Mouse (Mus musculus) kidney, embryonic 14.5 days (tissue): ENCODE data around the gene Fcna. TPM values are rescaled to one million over a fixed set of nuclear protein-coding genes. Genes with fewer than 3 reads are reported as not detected.

Source experiments
- ATAC-seq: fragments of 200-750 bp; cut with Nextera tagmentation; 2 replicates; pipeline ENCODE4 v1.8.0; 2017; ENCODE audit warnings: moderate number of reproducible peaks, mild to moderate bottlenecking, moderate TSS enrichment, moderate library complexity; ENCODE audit not compliant: low FRiP score, low TSS enrichment
- H3K27ac ChIP-seq: fragments of 300-500 bp; sonication (generic); 2 replicates; pipeline ENCODE4 v1.5.1; 2014; ENCODE audit warnings: low read depth, mild to moderate bottlenecking, low read length, moderate library complexity, mixed read lengths
- H3K27me3 ChIP-seq: fragments of 300-500 bp; sonication (generic); 2 replicates; pipeline ENCODE4 v1.6.1; 2014; ENCODE audit warnings: mild to moderate bottlenecking, low read length; ENCODE audit not compliant: control insufficient read depth, insufficient read depth
- H3K36me3 ChIP-seq: fragments of 300-500 bp; sonication (generic); 2 replicates; pipeline ENCODE4 v1.6.1; 2014; ENCODE audit warnings: low read length, mixed read lengths; ENCODE audit not compliant: control insufficient read depth, insufficient read depth
- H3K4me1 ChIP-seq: fragments of 300-500 bp; sonication (generic); 2 replicates; pipeline ENCODE4 v1.6.1; 2014; ENCODE audit warnings: low read length, mixed read lengths; ENCODE audit not compliant: control insufficient read depth, insufficient read depth
- H3K4me2 ChIP-seq: fragments of 300-500 bp; sonication (generic); replicated peaks from 2 replicates; pipeline ENCODE4 v1.6.1; 2014; ENCODE audit warnings: low read depth, mild to moderate bottlenecking, low read length
- H3K4me3 ChIP-seq: fragments of 300-500 bp; sonication (generic); 2 replicates; pipeline ENCODE4 v1.5.1; 2014; ENCODE audit warnings: mild to moderate bottlenecking, low read length
- H3K9ac ChIP-seq: fragments of 300-500 bp; sonication (generic); 2 replicates; pipeline ENCODE4 v1.6.1; 2014; ENCODE audit warnings: low read depth, mild to moderate bottlenecking, low read length, moderate library complexity
- H3K9me3 ChIP-seq: fragments of 300-500 bp; sonication (generic); 2 replicates; pipeline ENCODE4 v1.6.1; 2016; ENCODE audit warnings: low read length; ENCODE audit not compliant: control insufficient read depth
- WGBS: fragments of 180-500 bp; shearing (Covaris S2); extraction: QIAGEN DNeasy Blood & Tissue Kit; methylation state at CpG from one replicate; pipeline ENCODE4 v1.1.7; 2014; 5-methylcytosine and 5-hydroxymethylcytosine counted together
- polyA plus RNA-seq: library from polyadenylated mRNA; unstranded; fragments of >200 nt; fragmentation: Nextera tagmentation; extraction: Ambion mirVana; gene quantifications from 2 replicates; pipeline ENCODE4 v1.2.1, GENCODE M21; 2014

Fcna gene
- polyA plus RNA-seq, 1 experiment from 2014 or later = 1.9 TPM

- no peak overlapping the region for H3K9ac ChIP-seq
- peaks cover 36% of the 10 kb centered on the region for H3K27me3 ChIP-seq
- 55% methylated on average over 12 of the region's 12 CpGs for WGBS
Measured at GRCm38 (mm10) chr2:25582466-25583119, 45.2 kb downstream of the Fcna start.

DNA sequence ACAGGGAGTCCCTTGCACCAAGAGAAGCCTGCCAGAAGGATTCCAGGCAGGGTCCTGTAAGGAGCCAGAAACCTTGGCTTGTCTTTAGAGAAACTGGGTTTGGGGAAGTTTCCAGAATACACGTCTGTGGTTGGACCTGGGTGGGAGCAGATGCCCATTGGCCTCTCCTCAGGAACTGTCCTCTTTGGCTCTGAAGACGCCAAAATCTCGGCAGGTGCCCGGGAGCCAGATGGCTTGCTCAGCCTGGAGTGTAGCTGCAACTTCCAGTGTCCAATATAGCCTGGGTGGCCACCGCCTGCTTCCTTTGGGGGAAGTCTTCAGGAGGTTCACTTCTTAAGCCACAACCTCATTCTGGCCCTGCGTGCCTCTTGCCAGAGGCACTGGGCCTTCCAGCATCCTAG is 45.9 kb downstream of the Fcna start:
- peaks cover 43% of the 10 kb centered on the region for H3K27me3 ChIP-seq
- ATAC-seq = no peak
- peaks cover 37% of the 10 kb centered on the region for H3K4me1 ChIP-seq
- H3K9ac ChIP-seq = no peak overlapping the region
- peaks cover 39% of the 10 kb centered on the region for H3K36me3 ChIP-seq
- H3K27ac ChIP-seq = no peak overlapping the region
- peak overlapping the region; percentile 61 for H3K4me2 ChIP-seq
- no peak overlapping the region for H3K4me3 ChIP-seq
- peaks cover 2% of the 10 kb centered on the region; the same call in 1 of the 2 replicates for H3K9me3 ChIP-seq
- WGBS = 33% methylated on average over 6 of the region's 6 CpGs

More at GRCm38 (mm10) chr2:25582466-25583119, 45.2 kb downstream of the Fcna start:
- H3K36me3 ChIP-seq = peaks cover 46% of the 10 kb centered on the region
- H3K9me3 ChIP-seq = no peaks in the 10 kb centered on the region
- peaks cover 31% of the 10 kb centered on the region for H3K4me1 ChIP-seq
- no peak for ATAC-seq
- H3K4me2 ChIP-seq = no peak overlapping the region
- H3K4me3 ChIP-seq = no peak overlapping the region
- H3K27ac ChIP-seq = no peak overlapping the region

- WGBS = 3% methylated on average over 19 of the region's 19 CpGs
- peak within 1 kb of the TSS; percentile 32 for H3K4me3 ChIP-seq
- peak within 1 kb of the TSS; percentile 61 for H3K4me2 ChIP-seq
- H3K9ac ChIP-seq = no peak within 1 kb of the TSS
- H3K27me3 ChIP-seq = peaks cover 48% of the 10 kb centered on the region
- peaks cover 37% of the 10 kb centered on the region for H3K4me1 ChIP-seq
- no peak within 1 kb of the TSS for H3K27ac ChIP-seq
- peaks cover 2% of the 10 kb centered on the region; the same call in 1 of the 2 replicates for H3K9me3 ChIP-seq
- ATAC-seq = peak; percentile 73
- H3K36me3 ChIP-seq = peaks cover 34% of the 10 kb centered on the region
Measured at GRCm38 (mm10) chr2:25581294-25581864, 46.5 kb downstream of the Fcna start, which contains the start of gene Ajm1. Gene Ajm1 (minus strand): TSS chr2:25581757.

DNA sequence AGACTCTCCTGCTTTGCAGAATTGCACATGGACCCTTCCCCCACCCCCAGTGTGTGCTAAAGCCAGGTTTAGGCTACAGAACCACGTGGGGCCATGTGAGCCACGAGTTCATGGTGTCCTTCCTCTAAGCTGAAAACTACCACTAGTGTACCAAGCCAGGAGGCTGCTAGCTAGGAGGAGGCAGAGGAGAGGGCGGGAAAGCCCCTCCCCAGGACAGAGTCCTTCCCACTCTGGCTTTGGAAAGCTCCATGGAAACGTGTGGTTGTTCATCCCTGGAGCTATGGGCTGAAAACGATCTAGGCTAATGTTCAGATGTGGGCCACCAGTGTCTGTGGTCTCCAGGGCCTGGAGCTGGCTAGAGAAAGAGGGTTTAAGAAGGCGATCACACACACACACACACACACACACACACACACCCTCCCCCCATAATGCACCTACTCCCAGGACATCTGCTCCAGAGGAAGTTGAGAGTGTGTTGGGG is 47.2 kb downstream of the Fcna start:
- H3K9me3 ChIP-seq = peaks cover 2% of the 10 kb centered on the region; the same call in 1 of the 2 replicates
- H3K27me3 ChIP-seq = peaks cover 56% of the 10 kb centered on the region
- 50% methylated on average over 6 of the region's 6 CpGs for WGBS
- no peak overlapping the region for H3K27ac ChIP-seq
- peaks cover 27% of the 10 kb centered on the region for H3K36me3 ChIP-seq
- no peak overlapping the region for H3K4me2 ChIP-seq
- H3K9ac ChIP-seq = no peak overlapping the region
- H3K4me3 ChIP-seq = no peak overlapping the region
- peaks cover 39% of the 10 kb centered on the region for H3K4me1 ChIP-seq
- no peak for ATAC-seq

GRCm38 (mm10) chr2:25579737-25580460 is 47.9 kb downstream of the Fcna start:
- no peak for ATAC-seq
- H3K4me2 ChIP-seq = peak overlapping the region; percentile 39
- peaks cover 56% of the 10 kb centered on the region for H3K27me3 ChIP-seq
- peaks cover 43% of the 10 kb centered on the region for H3K4me1 ChIP-seq
- WGBS = 8% methylated on average over 27 of the region's 27 CpGs
- H3K27ac ChIP-seq = no peak overlapping the region
- H3K4me3 ChIP-seq = peak overlapping the region; percentile 22
- no peak overlapping the region for H3K9ac ChIP-seq
- peaks cover 2% of the 10 kb centered on the region; the same call in 1 of the 2 replicates for H3K9me3 ChIP-seq
- peaks cover 20% of the 10 kb centered on the region for H3K36me3 ChIP-seq

GRCm38 (mm10) chr2:25578796-25579736 is 48.8 kb downstream of the Fcna start:
- no peak overlapping the region for H3K27ac ChIP-seq
- peaks cover 2% of the 10 kb centered on the region; the same call in 1 of the 2 replicates for H3K9me3 ChIP-seq
- peaks cover 45% of the 10 kb centered on the region for H3K4me1 ChIP-seq
- H3K36me3 ChIP-seq = peaks cover 12% of the 10 kb centered on the region
- H3K4me3 ChIP-seq = peak overlapping the region; percentile 22
- 6% methylated on average over 77 of the region's 77 CpGs for whole genome bisulfite sequencing
- no peak overlapping the region for H3K9ac ChIP-seq
- H3K27me3 ChIP-seq = peaks cover 56% of the 10 kb centered on the region
- no peak for ATAC-seq
- H3K4me2 ChIP-seq = peak overlapping the region; percentile 39

DNA sequence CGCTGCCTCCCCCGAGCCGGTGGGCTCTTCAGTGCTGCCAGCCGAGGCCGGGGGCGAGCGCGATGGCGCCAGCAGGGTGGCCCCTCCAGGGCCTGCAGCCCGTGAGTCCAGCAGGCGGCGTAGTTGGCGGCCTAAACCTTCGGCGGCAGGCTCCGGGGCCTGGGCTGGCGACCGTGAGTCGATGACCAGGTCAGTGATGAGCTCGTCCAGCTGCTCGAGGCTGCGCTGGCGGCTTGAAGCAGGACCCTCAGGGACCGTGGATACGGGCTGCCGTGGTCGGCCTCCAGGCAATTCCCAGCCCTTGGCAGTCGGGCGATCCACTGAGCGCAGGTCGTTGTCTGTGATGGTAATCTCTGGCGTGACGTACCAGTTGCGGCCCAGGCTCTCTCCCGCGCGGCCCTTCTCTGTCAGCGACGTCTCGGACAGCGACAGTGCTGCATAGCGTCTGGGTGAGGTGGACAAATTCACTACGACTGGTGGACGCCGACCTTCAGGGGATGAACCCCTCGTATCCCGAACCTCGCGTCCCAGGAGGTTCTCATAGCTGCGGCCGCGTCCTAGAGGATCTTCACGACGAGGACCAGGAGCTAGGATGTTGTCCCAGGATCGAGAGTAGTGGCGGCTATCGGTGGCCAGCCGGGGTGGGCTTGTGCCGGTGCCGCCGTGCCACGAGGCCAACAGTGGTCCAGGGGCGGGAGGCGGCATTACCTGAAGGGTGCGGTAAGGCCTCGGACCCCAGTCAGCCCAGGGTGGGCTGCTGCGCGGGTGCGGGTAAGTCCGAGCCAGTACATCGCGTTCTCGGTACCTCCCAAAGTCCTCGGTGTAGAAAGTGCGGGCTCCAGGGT is 49.7 kb downstream of the Fcna start:
- peak overlapping the region; percentile 22 for H3K4me3 ChIP-seq
- peaks cover 4% of the 10 kb centered on the region for H3K36me3 ChIP-seq
- peak overlapping the region; percentile 36 for H3K4me2 ChIP-seq
- 6% methylated on average over 70 of the region's 75 CpGs for WGBS
- no peak for ATAC-seq
- H3K9ac ChIP-seq = 0 out of 2 replicates have a peak overlapping the region, but pooled peaks have one; percentile 23
- H3K4me1 ChIP-seq = peaks cover 52% of the 10 kb centered on the region
- no peak overlapping the region for H3K27ac ChIP-seq
- peaks cover 2% of the 10 kb centered on the region; the same call in 1 of the 2 replicates for H3K9me3 ChIP-seq
- H3K27me3 ChIP-seq = peaks cover 56% of the 10 kb centered on the region
